Mouse (Mus musculus): Measurements from ENCODE around the gene Ttl. TPM values are rescaled to one million over a fixed set of nuclear protein-coding genes. Genes with fewer than 3 reads are reported as not detected.

Gene Ttl
- total RNA-seq, 2 experiments from 2014 or later, result 10.1 to 13.4 TPM

DNA sequence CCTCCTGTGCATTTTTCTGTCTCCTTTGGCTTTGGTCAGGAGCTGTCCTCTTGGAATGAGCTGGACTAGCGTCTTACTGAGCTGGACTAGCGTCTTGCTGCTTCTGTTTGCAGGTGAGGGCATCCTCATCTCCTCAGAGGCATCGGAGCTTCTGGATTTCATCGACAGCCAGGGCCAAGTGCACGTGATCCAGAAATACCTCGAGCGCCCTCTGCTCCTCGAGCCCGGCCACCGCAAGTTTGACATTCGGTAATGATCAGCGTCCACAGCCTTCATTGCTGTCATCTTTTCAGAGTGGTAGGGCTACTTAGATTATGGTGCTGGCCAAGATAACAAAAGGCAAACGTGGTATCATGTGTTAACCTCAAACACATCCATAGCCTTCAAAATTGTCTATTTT, 15.4 kb downstream of the Ttl start:
- DNase-seq (ENCODE audit: low spot score in 2 of 2), result no peak

GRCm38 (mm10) chr2:129083514-129083913, 17.8 kb downstream of the Ttl start:
- DNase-seq (ENCODE audit: low spot score in 2 of 2), result no peak

DNA sequence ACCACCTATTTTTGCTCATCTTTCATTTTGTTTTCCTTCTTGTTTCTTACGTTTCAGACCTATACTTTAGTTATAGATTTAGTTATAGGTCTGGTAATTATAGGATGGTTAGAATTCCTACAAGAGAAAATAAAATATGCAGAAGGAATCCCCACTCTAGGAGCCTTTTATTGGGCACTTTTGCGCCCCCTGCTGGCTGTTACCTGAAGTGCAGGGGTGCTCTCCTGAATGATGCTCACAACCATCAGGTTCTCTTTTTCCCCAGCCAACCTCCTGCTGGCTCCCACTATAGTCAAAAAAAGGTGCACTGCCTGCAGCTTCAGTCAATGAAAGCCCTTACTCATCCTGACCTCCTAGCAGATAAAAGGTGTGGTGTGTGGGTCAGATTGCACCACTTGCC, 19.2 kb downstream of the Ttl start:
- DNase-seq (ENCODE audit: low spot score in 2 of 2), result peak in 1 of 2 experiments; percentile 46

- no peak for DNase-seq (ENCODE audit: low spot score in 2 of 2)
Measured at GRCm38 (mm10) chr2:129087520-129087919, 21.8 kb downstream of the Ttl start.

- DNase-seq (ENCODE audit: low spot score in 2 of 2), result no peak
Measured at GRCm38 (mm10) chr2:129090370-129090769, 24.6 kb downstream of the Ttl start.

GRCm38 (mm10) chr2:129092810-129093209, 27.1 kb downstream of the Ttl start:
- DNase-seq (ENCODE audit: low spot score in 2 of 2), result no peak

DNA sequence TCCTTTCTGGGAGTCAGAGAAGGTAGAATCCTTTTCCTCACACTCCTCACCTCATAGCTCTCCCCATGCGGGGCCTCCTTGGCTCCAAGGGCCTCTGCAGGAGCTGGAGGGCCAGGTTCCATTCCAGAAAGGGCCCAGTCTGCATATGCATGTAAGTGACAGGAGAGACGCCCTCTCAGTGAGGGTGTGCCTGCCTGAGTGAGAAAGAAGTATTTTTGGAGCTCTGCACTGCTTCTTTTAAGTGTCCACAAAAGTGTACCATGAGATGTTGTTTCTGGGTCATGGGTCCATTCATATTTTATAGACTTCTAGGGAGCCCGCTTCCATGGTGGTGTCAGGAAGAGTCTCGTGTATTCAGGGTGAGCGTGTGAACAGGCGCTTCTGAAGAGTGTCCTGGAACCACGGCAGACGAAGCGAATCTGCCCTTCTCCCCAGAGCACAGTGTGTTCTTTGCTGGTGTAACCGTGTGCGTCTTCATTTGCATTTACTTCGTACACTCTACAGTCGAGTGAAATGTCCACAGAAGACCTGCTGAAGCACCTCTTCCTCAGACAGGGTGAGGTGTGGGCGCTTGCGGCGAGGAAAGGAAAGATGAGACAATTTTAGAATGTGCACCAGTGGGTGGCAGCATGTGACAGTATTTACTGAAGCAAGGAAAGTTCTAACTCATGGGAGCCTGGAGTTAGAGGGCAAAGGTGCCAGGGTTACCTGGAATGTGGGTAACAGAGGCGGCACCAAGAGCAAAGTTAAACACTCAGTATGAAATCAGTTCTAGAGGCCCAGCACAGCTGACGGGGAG, 28.4 kb downstream of the Ttl start:
- DNase-seq (ENCODE audit: low spot score in 2 of 2), result no peak

DNA sequence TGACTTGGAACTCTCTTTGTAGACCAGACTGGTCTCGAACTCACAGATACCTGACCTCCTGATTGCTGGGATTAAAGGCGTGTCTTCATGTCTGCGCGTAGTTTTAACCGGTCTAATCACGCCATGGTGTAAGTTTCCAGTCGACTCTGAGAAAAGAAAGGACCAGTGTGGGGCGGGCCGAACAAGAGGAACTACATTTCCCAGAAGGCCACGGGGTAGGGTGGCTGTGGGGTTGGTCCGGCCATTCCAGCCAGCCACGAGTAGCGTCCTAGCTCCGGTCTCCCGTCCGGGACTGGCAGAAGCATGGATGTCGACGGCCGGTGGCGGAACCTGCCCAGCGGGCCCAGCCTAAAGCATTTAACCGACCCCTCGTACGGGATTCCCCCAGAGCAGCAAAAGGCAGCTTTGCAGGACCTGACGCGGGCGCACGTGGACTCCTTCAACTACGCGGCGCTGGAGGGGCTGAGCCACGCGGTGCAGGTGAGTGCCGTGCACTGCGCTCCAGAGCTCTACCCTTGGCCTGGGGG, 35.1 kb downstream of the Ttl start, which contains the start of gene Polr1b:
Gene Polr1b (plus strand): TSS at position 212 of the 527 bp plus-strand sequence.
- peak; percentile 83 to 84 for DNase-seq (ENCODE audit: low spot score in 2 of 2)

DNA sequence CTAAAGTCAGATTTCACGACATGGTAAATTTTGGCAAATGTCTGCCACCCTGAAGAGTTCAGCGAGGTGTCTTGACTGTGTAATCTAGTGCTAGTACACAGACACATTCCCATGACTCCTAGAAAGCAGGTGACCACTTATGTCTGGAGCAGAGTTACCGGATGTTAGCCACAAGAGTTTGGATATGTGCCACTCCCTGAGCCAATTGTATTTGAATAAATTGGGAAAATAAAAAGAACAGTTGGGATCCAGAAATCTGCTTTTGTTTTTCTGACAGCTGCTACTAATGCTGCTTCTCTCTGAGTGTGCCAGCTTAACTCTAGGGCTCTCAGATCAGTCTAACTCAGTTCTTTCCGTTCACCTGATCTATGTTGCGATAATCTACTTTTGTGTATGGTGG, 47.2 kb downstream of the Ttl start:
- no peak for DNase-seq (ENCODE audit: low spot score in 2 of 2)

DNA sequence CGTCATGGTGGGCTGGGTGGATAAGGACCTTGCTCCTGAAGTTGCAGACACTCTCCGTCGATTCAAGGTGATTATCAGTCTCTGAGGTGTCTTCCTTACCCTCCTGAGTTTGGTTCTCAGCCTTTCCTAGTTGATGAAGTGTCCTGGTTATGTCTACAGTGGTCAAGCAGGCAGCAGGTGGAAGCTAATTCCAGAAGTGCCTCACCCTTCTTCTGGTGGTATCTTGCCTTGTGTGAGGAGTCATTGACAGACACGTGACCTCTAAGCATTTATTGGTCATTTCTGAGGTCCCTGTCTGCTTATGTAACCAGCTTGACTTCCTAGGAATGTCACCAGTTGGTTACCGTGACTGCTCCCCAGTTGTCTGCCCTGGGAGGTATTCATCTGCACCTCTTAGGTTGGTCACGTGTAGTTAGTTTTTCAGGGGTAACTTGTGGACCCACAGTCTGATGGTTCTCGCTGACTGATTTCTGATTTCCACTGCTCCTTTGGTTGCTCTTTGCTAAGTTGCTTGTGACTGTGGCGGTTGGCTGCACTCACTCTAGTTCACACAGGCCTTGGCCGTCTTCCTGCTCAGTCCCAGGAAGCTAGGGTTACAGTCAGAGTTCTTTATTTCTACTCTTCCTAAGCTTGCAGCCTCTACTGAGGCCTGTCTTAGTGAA, 50.1 kb downstream of the Ttl start:
- no peak for DNase-seq (ENCODE audit: low spot score in 2 of 2)

- DNase-seq (ENCODE audit: low spot score in 2 of 2), result no peak
Measured at GRCm38 (mm10) chr2:129116368-129116739, 50.6 kb downstream of the Ttl start.

DNA sequence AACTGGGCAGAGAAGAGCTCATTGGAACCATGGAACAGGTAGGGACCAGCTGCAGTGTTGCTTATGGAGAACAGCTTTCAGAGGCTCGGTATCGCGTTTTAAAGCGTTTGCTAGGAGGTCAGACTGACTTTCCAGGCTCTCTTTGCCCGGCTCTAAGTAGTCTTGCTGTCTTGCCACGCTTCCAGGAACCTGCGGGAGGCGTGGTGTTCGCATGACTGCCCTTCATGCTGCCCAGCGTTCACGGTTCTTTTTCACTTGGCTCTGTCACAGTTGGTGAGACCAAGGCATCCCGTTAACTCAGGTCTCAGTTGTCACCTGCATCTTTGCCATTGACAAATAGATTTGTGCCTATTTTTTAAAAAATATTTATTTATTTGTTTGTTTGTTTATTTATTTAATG, 52.3 kb downstream of the Ttl start:
- DNase-seq (ENCODE audit: low spot score in 2 of 2), result no peak

DNA sequence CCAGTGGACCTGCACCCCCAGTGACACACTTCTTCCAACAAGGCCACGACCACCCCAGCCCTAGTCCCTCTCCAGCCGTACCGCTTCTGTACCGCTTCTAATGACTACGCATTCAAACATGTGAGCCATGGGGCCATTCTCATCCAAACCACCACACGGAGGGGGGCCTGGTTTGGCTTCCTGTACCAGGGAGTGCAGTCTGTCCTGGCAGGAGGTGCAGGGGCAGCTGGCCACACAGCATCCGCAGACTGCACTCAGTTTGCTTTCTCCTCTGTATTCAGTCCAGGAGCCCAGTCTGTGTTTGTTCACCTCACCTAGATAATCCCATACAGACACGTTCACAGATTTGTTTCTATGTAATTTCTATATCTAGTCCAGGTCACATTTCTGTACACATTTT, 56.2 kb downstream of the Ttl start:
- DNase-seq (ENCODE audit: low spot score in 2 of 2), result no peak

GRCm38 (mm10) chr2:129129412-129129929, 63.7 kb downstream of the Ttl start, which contains the start of gene Chchd5:
TSS of gene Chchd5 (plus strand) at chr2:129129700.
- DNase-seq (ENCODE audit: low spot score in 2 of 2), result peak; percentile 73 to 76

GRCm38 (mm10) chr2:129129987-129130545, 64.3 kb downstream of the Ttl start:
- peak; percentile 27 to 30 for DNase-seq (ENCODE audit: low spot score in 2 of 2)

DNA sequence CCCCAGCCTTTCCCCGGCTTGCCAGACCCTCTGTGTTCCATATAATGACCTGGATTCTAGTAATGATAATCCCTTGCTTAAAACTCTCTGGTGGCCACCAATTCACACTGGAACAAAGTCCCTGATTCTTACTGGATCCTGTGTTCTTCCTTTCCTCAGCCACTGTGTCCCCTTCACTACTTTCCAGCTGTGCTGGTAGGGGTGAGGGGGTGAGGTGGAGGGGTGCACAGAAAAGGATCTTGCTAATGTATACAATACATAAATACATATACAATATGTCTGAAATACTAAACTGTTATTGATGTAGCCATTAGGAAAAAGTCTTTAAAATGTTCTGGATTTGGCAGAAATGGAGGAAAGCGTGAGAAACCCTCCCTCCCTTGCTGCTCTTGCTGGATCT, 65.0 kb downstream of the Ttl start:
- DNase-seq (ENCODE audit: low spot score in 2 of 2), result no peak

DNA sequence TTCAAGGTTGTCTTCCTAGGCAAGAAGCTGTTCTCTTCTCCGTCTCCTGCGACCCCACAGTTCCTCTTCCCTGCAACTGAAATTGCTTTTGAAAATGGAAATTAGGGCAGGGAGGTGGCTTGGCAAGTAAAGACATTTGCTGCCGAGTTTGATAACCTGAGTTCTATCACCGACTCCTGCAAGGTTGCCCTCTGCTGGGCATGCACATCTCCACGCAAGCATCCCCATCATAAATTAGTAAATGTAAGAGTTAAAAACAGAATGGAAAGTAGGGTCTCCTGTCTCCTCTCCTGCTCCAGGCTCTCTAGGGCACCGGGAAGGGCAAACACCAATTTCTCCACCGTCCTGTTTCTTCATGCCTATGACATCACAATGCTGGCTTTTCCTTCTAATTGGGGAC, 66.5 kb downstream of the Ttl start:
- no peak for DNase-seq (ENCODE audit: low spot score in 2 of 2)

DNA sequence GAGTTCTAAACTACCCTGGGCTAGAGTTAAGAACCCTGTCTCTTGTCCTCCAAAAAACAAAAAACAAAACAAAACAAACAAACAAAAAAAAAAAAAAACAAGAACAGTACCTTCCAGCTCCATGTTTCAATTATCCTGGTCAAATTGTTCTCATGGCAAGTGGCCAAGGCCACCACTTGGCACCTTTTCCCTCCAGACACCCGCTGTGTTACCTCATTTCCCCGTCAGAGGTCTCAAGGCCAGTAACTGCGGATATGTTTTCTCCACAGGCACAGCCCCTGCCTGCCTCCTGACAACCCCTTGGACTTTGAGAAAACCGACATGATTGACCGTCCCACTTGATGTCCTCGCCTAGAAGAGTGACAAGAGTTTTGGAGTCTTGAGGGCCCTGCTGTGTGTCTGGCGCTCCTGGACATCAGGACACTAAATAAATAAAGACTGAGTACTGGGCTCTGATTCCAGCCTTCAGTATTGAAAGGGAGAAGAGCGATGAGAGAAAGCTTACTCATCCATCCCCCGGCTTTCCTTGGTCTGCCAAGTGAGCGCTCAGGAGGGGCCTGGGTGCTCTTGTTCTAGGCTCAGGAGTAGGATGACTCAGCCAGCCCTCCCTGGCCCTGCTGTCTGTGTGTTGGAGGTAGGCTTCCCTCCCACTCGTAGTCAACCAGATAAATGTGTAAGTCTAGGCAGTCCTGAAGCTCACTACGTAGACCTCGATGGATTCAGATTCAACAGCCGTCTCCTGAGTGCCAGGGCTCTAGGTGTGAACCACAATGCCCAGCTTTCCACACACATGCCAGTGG, 67.5 kb downstream of the Ttl start:
- DNase-seq (ENCODE audit: low spot score in 2 of 2), result peak; percentile 43 to 68

- DNase-seq (ENCODE audit: low spot score in 2 of 2), result no peak
Measured at GRCm38 (mm10) chr2:129139906-129140305, 74.2 kb downstream of the Ttl start.
